Mouse (Mus musculus) liver, embryonic 15.5 days (tissue): Measurements from ENCODE around the gene Naaladl2. TPM values are rescaled to one million over a fixed set of nuclear protein-coding genes. Genes with fewer than 3 reads are reported as not detected.

Experiments used
- ATAC-seq: fragments of 200-750 bp; cut with Nextera tagmentation; 2 replicates; pipeline ENCODE4 v1.8.0; 2017; ENCODE audit warnings: moderate number of reproducible peaks, mild to moderate bottlenecking, moderate library complexity; ENCODE audit not compliant: insufficient read depth
- H3K27ac ChIP-seq: fragments of 300-500 bp; sonication (generic); replicated peaks from 2 replicates; pipeline ENCODE4 v1.5.1; 2015; ENCODE audit warnings: mild to moderate bottlenecking, inconsistent platforms
- H3K27me3 ChIP-seq: fragments of 300-500 bp; sonication (generic); 2 replicates; pipeline ENCODE4 v1.6.1; 2015; ENCODE audit warnings: mild to moderate bottlenecking, inconsistent platforms
- H3K36me3 ChIP-seq: fragments of 300-500 bp; sonication (generic); replicated peaks from 2 replicates; pipeline ENCODE4 v1.6.1; 2015; ENCODE audit warnings: moderate library complexity, mild to moderate bottlenecking, inconsistent platforms
- H3K4me1 ChIP-seq: fragments of 300-500 bp; sonication (generic); replicated peaks from 2 replicates; pipeline ENCODE4 v1.6.1; 2015; ENCODE audit warnings: inconsistent platforms
- H3K4me2 ChIP-seq: fragments of 300-500 bp; sonication (generic); 2 replicates; pipeline ENCODE4 v1.6.1; 2015; ENCODE audit warnings: moderate library complexity, mild to moderate bottlenecking, inconsistent platforms
- H3K4me3 ChIP-seq: fragments of 300-500 bp; sonication (generic); replicated peaks from 2 replicates; pipeline ENCODE4 v1.5.1; 2015; ENCODE audit warnings: mild to moderate bottlenecking, inconsistent platforms
- H3K9ac ChIP-seq: fragments of 300-500 bp; sonication (generic); 2 replicates; pipeline ENCODE4 v1.6.1; 2015; ENCODE audit warnings: moderate library complexity, mild to moderate bottlenecking, inconsistent platforms
- H3K9me3 ChIP-seq: fragments of 300-500 bp; sonication (generic); replicated peaks from 2 replicates; pipeline ENCODE4 v1.6.1; 2016; ENCODE audit warnings: inconsistent platforms
- WGBS: fragments of 180-500 bp; shearing (Covaris S2); methylation state at CpG from one replicate; pipeline ENCODE4 v1.1.7; 2015; ENCODE audit warnings: mixed read lengths; ENCODE audit not compliant: insufficient replicate concordance; 5-methylcytosine and 5-hydroxymethylcytosine counted together
- polyA plus RNA-seq: library from polyadenylated mRNA; unstranded; fragments of >200 nt; fragmentation: Nextera tagmentation; extraction: Ambion mirVana; gene quantifications from 2 replicates; pipeline ENCODE4 v1.2.1, GENCODE M21; 2015

The Naaladl2 gene
- polyA plus RNA-seq, 1 experiment from 2014 or later = 0.22 TPM

GRCm38 (mm10) chr3:24668052-24668916, 475.8 kb downstream of the Naaladl2 start:
- no peak overlapping the region for H3K4me3 ChIP-seq
- no peaks in the 10 kb centered on the region for H3K4me1 ChIP-seq
- H3K36me3 ChIP-seq = no peaks in the 10 kb centered on the region
- no peaks in the 10 kb centered on the region for H3K27me3 ChIP-seq
- no peak overlapping the region for H3K27ac ChIP-seq
- no peaks in the 10 kb centered on the region for H3K9me3 ChIP-seq
- H3K9ac ChIP-seq = no peak overlapping the region
- 56% methylated on average over 3 of the region's 3 CpGs for WGBS
- no peak for ATAC-seq
- no peak overlapping the region for H3K4me2 ChIP-seq

GRCm38 (mm10) chr3:24665408-24665807, 478.7 kb downstream of the Naaladl2 start:
- no peak for ATAC-seq
- Histone ChIP-seq H3K9me3 (no peaks in the 10 kb centered on the region), H3K4me1 (no peaks in the 10 kb centered on the region), H3K4me3 (no peak overlapping the region), H3K9ac (no peak overlapping the region), H3K27ac (no peak overlapping the region), H3K4me2 (no peak overlapping the region), H3K27me3 (no peaks in the 10 kb centered on the region), H3K36me3 (no peaks in the 10 kb centered on the region)
- 29% methylated on average over 1 of the region's 1 CpGs for WGBS

- H3K27ac ChIP-seq = no peak overlapping the region
- no peak for ATAC-seq
- H3K4me3 ChIP-seq = no peak overlapping the region
- H3K4me2 ChIP-seq = no peak overlapping the region
- H3K4me1 ChIP-seq = no peaks in the 10 kb centered on the region
- H3K27me3 ChIP-seq = no peaks in the 10 kb centered on the region
- H3K9ac ChIP-seq = no peak overlapping the region
- H3K36me3 ChIP-seq = no peaks in the 10 kb centered on the region
- H3K9me3 ChIP-seq = no peaks in the 10 kb centered on the region
Observed at GRCm38 (mm10) chr3:24663749-24664148, 480.3 kb downstream of the Naaladl2 start.

GRCm38 (mm10) chr3:24630032-24630431, 514.0 kb downstream of the Naaladl2 start:
- Histone ChIP-seq H3K27ac (no peak overlapping the region), H3K9ac (no peak overlapping the region), H3K4me3 (no peak overlapping the region), H3K4me2 (no peak overlapping the region), H3K4me1 (no peaks in the 10 kb centered on the region), H3K27me3 (no peaks in the 10 kb centered on the region), H3K9me3 (no peaks in the 10 kb centered on the region), H3K36me3 (no peaks in the 10 kb centered on the region)
- ATAC-seq = no peak
- WGBS = 42% methylated on average over 1 of the region's 1 CpGs

- H3K36me3 ChIP-seq = no peaks in the 10 kb centered on the region
- H3K4me1 ChIP-seq = no peaks in the 10 kb centered on the region
- H3K27ac ChIP-seq = no peak overlapping the region
- no peak overlapping the region for H3K9ac ChIP-seq
- no peak overlapping the region for H3K4me2 ChIP-seq
- no peaks in the 10 kb centered on the region for H3K9me3 ChIP-seq
- H3K27me3 ChIP-seq = no peaks in the 10 kb centered on the region
- no peak overlapping the region for H3K4me3 ChIP-seq
- ATAC-seq = no peak
Observed at GRCm38 (mm10) chr3:24605485-24605884, 538.6 kb downstream of the Naaladl2 start.

- Histone ChIP-seq H3K27me3 (no peaks in the 10 kb centered on the region), H3K9ac (no peak overlapping the region), H3K36me3 (no peaks in the 10 kb centered on the region), H3K4me3 (no peak overlapping the region), H3K9me3 (no peaks in the 10 kb centered on the region), H3K27ac (no peak overlapping the region), H3K4me2 (no peak overlapping the region), H3K4me1 (no peaks in the 10 kb centered on the region)
- no peak for ATAC-seq
- WGBS = 61% methylated on average over 3 of the region's 3 CpGs
Observed at GRCm38 (mm10) chr3:24604791-24605320, 539.2 kb downstream of the Naaladl2 start.

GRCm38 (mm10) chr3:24595447-24595846, 548.6 kb downstream of the Naaladl2 start:
- no peaks in the 10 kb centered on the region for H3K4me1 ChIP-seq

GRCm38 (mm10) chr3:24556617-24557016, 587.4 kb downstream of the Naaladl2 start:
- 40% methylated on average over 1 of the region's 1 CpGs for WGBS
- no peaks in the 10 kb centered on the region for H3K4me1 ChIP-seq
- H3K4me3 ChIP-seq = no peak overlapping the region
- no peak for ATAC-seq
- H3K9ac ChIP-seq = no peak overlapping the region
- H3K27ac ChIP-seq = no peak overlapping the region
- H3K4me2 ChIP-seq = no peak overlapping the region
- no peaks in the 10 kb centered on the region for H3K36me3 ChIP-seq
- H3K27me3 ChIP-seq = no peaks in the 10 kb centered on the region
- no peaks in the 10 kb centered on the region for H3K9me3 ChIP-seq

More at GRCm38 (mm10) chr3:24595447-24595846, 548.6 kb downstream of the Naaladl2 start:
- H3K36me3 ChIP-seq = no peaks in the 10 kb centered on the region
- H3K9me3 ChIP-seq = no peaks in the 10 kb centered on the region
- WGBS = 53% methylated on average over 2 of the region's 2 CpGs
- H3K27ac ChIP-seq = no peak overlapping the region
- H3K4me3 ChIP-seq = no peak overlapping the region
- no peak for ATAC-seq
- no peak overlapping the region for H3K4me2 ChIP-seq
- no peak overlapping the region for H3K9ac ChIP-seq
- no peaks in the 10 kb centered on the region for H3K27me3 ChIP-seq

GRCm38 (mm10) chr3:24553701-24554100, 590.4 kb downstream of the Naaladl2 start:
- H3K9ac ChIP-seq = no peak overlapping the region
- H3K4me2 ChIP-seq = no peak overlapping the region
- H3K9me3 ChIP-seq = no peaks in the 10 kb centered on the region
- H3K27me3 ChIP-seq = no peaks in the 10 kb centered on the region
- no peak for ATAC-seq
- H3K27ac ChIP-seq = no peak overlapping the region
- no peaks in the 10 kb centered on the region for H3K4me1 ChIP-seq
- no peaks in the 10 kb centered on the region for H3K36me3 ChIP-seq
- no peak overlapping the region for H3K4me3 ChIP-seq
- WGBS = 52% methylated on average over 5 of the region's 5 CpGs

- Histone ChIP-seq H3K9ac (no peak overlapping the region), H3K9me3 (no peaks in the 10 kb centered on the region), H3K27me3 (no peaks in the 10 kb centered on the region), H3K4me2 (no peak overlapping the region), H3K4me3 (no peak overlapping the region), H3K36me3 (no peaks in the 10 kb centered on the region), H3K27ac (no peak overlapping the region), H3K4me1 (no peaks in the 10 kb centered on the region)
- no peak for ATAC-seq
- WGBS = 48% methylated on average over 2 of the region's 2 CpGs
Observed at GRCm38 (mm10) chr3:24552631-24553030, 591.4 kb downstream of the Naaladl2 start.

- H3K27ac ChIP-seq = no peak overlapping the region
- no peak for ATAC-seq
- no peaks in the 10 kb centered on the region for H3K4me1 ChIP-seq
- no peaks in the 10 kb centered on the region for H3K27me3 ChIP-seq
- no peak overlapping the region for H3K4me2 ChIP-seq
- H3K4me3 ChIP-seq = no peak overlapping the region
- no peaks in the 10 kb centered on the region for H3K36me3 ChIP-seq
- no peaks in the 10 kb centered on the region for H3K9me3 ChIP-seq
- 60% methylated on average over 3 of the region's 3 CpGs for WGBS
- no peak overlapping the region for H3K9ac ChIP-seq
Observed at GRCm38 (mm10) chr3:24533775-24534458, 610.1 kb downstream of the Naaladl2 start.
